Mouse (Mus musculus): Measurements from ENCODE around the gene Ddx54. TPM values are rescaled to one million over a fixed set of nuclear protein-coding genes. Genes with fewer than 3 reads are reported as not detected.

Gene Ddx54
- polyA plus RNA-seq, 1 experiment from 2014 or later = 16.2 TPM

- Histone ChIP-seq H3K36me3 (replicated peaks) (peaks cover 29% of the 10 kb centered on the region), H3K4me1 (replicated peaks) (peaks cover 77% of the 10 kb centered on the region), H3K27ac (replicated peaks) (no peak overlapping the region; the same call in 1 of the 2 replicates), H3K27me3 (no peaks in the 10 kb centered on the region), H3K9me3 (replicated peaks) (no peaks in the 10 kb centered on the region), H3K4me2 (no peak overlapping the region), H3K4me3 (replicated peaks) (no peak overlapping the region), H3K9ac (no peak overlapping the region)
- WGBS (ENCODE audit: insufficient replicate concordance) = 86% methylated on average over 3 of the region's 3 CpGs
- ATAC-seq (ENCODE audit: insufficient read depth) = no peak
Measured at GRCm38 (mm10) chr5:120569791-120570190, 42.7 kb upstream of the Ddx54 start.

- Histone ChIP-seq H3K27ac (replicated peaks) (no peak overlapping the region; the same call in 1 of the 2 replicates), H3K27me3 (no peaks in the 10 kb centered on the region), H3K9ac (no peak overlapping the region), H3K9me3 (replicated peaks) (no peaks in the 10 kb centered on the region), H3K4me3 (replicated peaks) (no peak overlapping the region), H3K36me3 (replicated peaks) (peaks cover 32% of the 10 kb centered on the region), H3K4me2 (no peak overlapping the region), H3K4me1 (replicated peaks) (peaks cover 82% of the 10 kb centered on the region)
- 62% methylated on average over 11 of the region's 11 CpGs for WGBS (ENCODE audit: insufficient replicate concordance)
- no peak for ATAC-seq (ENCODE audit: insufficient read depth)
Measured at GRCm38 (mm10) chr5:120570289-120570897, 42.1 kb upstream of the Ddx54 start.

- Histone ChIP-seq H3K9ac (no peak overlapping the region), H3K36me3 (replicated peaks) (peaks cover 30% of the 10 kb centered on the region), H3K4me2 (no peak overlapping the region), H3K4me3 (replicated peaks) (no peak overlapping the region), H3K4me1 (replicated peaks) (peaks cover 81% of the 10 kb centered on the region), H3K9me3 (replicated peaks) (no peaks in the 10 kb centered on the region), H3K27me3 (no peaks in the 10 kb centered on the region), H3K27ac (replicated peaks) (no peak overlapping the region)
- WGBS (ENCODE audit: insufficient replicate concordance) = 80% methylated on average over 14 of the region's 14 CpGs
- ATAC-seq (ENCODE audit: insufficient read depth) = no peak
Measured at GRCm38 (mm10) chr5:120571056-120571740, 41.3 kb upstream of the Ddx54 start.

- H3K9me3 ChIP-seq (replicated peaks) = no peaks in the 10 kb centered on the region
- WGBS (ENCODE audit: insufficient replicate concordance) = 68% methylated on average over 10 of the region's 10 CpGs
- no peak overlapping the region; the same call in 1 of the 2 replicates for H3K27ac ChIP-seq (replicated peaks)
- no peak overlapping the region for H3K4me3 ChIP-seq (replicated peaks)
- H3K27me3 ChIP-seq = no peaks in the 10 kb centered on the region
- H3K4me1 ChIP-seq (replicated peaks) = peaks cover 81% of the 10 kb centered on the region
- ATAC-seq (ENCODE audit: insufficient read depth) = no peak
- H3K36me3 ChIP-seq (replicated peaks) = peaks cover 26% of the 10 kb centered on the region
- no peak overlapping the region for H3K9ac ChIP-seq
- H3K4me2 ChIP-seq = no peak overlapping the region
Measured at GRCm38 (mm10) chr5:120574469-120575063, 38.0 kb upstream of the Ddx54 start.

DNA sequence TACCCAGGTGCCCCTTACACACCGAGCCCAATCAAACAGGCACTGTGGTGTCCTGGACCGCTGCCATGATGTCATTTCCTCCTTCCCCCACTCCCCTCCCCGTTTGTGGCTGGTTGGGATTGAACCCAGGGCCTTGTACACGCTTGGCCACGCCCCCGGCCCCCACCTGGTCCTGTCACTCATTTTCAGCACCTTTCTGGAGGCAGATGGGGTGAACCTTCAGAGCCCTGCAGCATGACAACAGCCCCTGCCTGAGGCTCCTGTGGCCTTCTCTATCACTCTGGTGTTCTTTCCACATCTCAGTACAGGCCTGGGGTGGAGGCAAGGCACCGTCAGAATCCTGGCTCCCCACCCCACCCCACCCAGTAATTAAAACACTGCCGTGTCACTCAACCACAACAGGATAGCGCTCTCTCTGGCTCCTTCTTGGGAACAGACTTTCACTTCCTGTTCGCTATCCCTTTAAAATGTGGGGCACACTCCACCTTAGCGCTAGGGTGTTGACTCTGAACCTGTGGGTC is 35.7 kb upstream of the Ddx54 start:
- peak overlapping the region; percentile 72 for H3K4me2 ChIP-seq
- peak overlapping the region; percentile 33 for H3K9ac ChIP-seq
- H3K27me3 ChIP-seq = no peaks in the 10 kb centered on the region
- no peaks in the 10 kb centered on the region for H3K9me3 ChIP-seq (replicated peaks)
- H3K4me1 ChIP-seq (replicated peaks) = peaks cover 73% of the 10 kb centered on the region
- H3K36me3 ChIP-seq (replicated peaks) = peaks cover 45% of the 10 kb centered on the region
- peak overlapping the region; percentile 97 for H3K27ac ChIP-seq (replicated peaks)
- H3K4me3 ChIP-seq (replicated peaks) = 0 out of 2 replicates have a peak overlapping the region, but pooled peaks have one; percentile 4
- ATAC-seq (ENCODE audit: insufficient read depth) = peak; percentile 79
- WGBS (ENCODE audit: insufficient replicate concordance) = 39% methylated on average over 11 of the region's 11 CpGs

DNA sequence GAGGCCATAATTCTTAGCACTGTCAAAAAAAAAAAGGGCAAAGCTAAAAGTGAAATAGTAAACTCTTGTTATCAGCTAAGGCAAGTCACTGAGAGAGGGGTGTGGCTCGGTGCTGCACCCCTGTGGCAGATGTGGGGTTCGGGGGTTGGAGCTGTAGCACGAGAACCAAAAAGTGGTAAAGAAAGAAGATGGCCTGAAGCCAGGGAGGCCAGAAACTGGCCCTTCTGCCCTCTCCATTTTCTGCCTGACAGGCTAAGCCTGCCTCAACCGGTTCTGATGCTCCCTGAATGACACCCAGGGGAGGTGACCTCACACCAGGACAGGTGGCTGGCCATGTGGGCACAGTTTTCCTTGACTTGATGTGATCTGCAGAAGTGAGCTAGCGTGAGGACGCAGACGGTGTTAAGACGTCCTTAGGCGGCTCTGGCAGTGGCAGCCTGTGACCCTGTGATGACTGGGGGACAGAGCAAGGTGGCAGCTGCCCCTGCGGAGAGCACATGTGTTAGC is 34.6 kb upstream of the Ddx54 start:
- peak overlapping the region; percentile 60 for H3K9ac ChIP-seq
- peaks cover 55% of the 10 kb centered on the region for H3K36me3 ChIP-seq (replicated peaks)
- H3K4me3 ChIP-seq (replicated peaks) = peak overlapping the region; percentile 36
- peak overlapping the region; percentile 97 for H3K27ac ChIP-seq (replicated peaks)
- peak; percentile 76 for ATAC-seq (ENCODE audit: insufficient read depth)
- no peaks in the 10 kb centered on the region for H3K9me3 ChIP-seq (replicated peaks)
- H3K27me3 ChIP-seq = no peaks in the 10 kb centered on the region
- peak overlapping the region; percentile 72 for H3K4me2 ChIP-seq
- WGBS (ENCODE audit: insufficient replicate concordance) = 20% methylated on average over 10 of the region's 10 CpGs
- peaks cover 79% of the 10 kb centered on the region for H3K4me1 ChIP-seq (replicated peaks)

DNA sequence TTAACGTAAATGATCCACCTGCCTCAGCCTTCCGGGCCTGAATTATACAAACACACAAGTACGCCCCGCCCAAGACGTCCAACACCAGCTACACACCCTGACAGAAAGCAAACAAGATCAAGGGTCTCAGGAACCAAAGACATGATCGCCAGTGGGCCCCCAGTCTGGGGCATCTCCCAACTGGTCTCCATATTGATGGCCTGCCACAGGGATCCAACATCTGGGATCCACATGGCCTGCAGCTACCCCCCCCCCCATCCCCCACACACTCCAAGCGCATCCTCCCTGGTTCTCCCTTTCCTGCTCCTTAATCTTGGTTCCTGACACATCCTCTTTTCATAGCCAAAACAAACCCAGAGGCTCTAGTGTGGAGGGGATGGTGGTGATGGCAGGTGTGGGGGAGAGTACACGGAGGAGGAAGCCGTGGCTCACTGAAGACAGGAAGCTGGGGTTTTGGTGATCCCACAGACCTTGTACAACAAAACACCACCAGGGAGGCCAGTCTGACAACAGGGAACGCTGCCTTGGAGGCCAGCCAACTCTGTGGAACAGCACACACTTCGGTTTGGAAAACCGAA is 33.9 kb upstream of the Ddx54 start:
- Histone ChIP-seq H3K4me2 (peak overlapping the region; percentile 72), H3K4me1 (replicated peaks) (peaks cover 84% of the 10 kb centered on the region), H3K27ac (replicated peaks) (peak overlapping the region; percentile 97), H3K27me3 (no peaks in the 10 kb centered on the region), H3K9me3 (replicated peaks) (no peaks in the 10 kb centered on the region), H3K4me3 (replicated peaks) (peak overlapping the region; percentile 36), H3K9ac (peak overlapping the region; percentile 60), H3K36me3 (replicated peaks) (peaks cover 56% of the 10 kb centered on the region)
- peak; percentile 50 for ATAC-seq (ENCODE audit: insufficient read depth)
- WGBS (ENCODE audit: insufficient replicate concordance) = 17% methylated on average over 12 of the region's 12 CpGs

DNA sequence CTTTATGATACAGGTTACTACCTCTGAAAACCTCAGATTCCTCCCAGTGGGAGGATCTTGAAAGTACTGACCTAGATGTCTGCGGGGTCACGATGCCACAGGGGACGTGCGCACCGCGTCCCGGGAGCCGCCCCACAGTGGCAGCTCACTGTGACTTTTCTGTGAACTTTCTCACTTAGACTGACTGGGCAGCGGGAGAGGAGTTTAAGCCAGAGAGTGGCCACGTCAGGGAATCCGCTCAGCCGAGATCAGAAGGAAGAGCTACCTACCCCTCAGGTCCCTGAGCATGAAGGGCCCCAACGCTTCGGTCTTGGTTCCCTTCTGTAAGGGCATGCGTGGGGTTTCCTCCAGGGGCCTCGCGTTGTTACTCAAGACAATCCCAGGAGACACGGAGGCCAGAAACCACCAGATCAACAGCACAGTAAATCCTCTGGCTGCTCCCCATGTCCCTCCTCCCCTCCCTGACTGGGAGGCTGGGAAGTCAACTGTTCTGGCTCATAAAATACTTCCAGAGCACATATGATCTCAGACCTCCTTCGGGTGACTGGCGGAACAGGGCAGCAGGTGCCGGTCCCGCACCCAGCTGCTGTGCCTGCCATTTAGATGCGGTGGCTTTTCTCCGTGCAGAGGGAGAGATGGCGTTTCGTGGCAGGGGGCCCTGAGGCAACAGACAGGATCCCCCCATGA is 33.2 kb upstream of the Ddx54 start:
- Histone ChIP-seq H3K4me3 (replicated peaks) (0 out of 2 replicates have a peak overlapping the region, but pooled peaks have one; percentile 36), H3K27ac (replicated peaks) (peak overlapping the region; percentile 97), H3K36me3 (replicated peaks) (peaks cover 60% of the 10 kb centered on the region), H3K27me3 (no peaks in the 10 kb centered on the region), H3K4me1 (replicated peaks) (peaks cover 85% of the 10 kb centered on the region), H3K9me3 (replicated peaks) (no peaks in the 10 kb centered on the region), H3K4me2 (peak overlapping the region; percentile 72), H3K9ac (peak overlapping the region; percentile 60; the same call in 1 of the 2 replicates)
- WGBS (ENCODE audit: insufficient replicate concordance) = 50% methylated on average over 26 of the region's 26 CpGs
- ATAC-seq (ENCODE audit: insufficient read depth) = no peak

- Histone ChIP-seq H3K4me2 (peak overlapping the region; percentile 72; the same call in 1 of the 2 replicates), H3K9me3 (replicated peaks) (no peaks in the 10 kb centered on the region), H3K36me3 (replicated peaks) (peaks cover 60% of the 10 kb centered on the region), H3K9ac (no peak overlapping the region), H3K27me3 (no peaks in the 10 kb centered on the region), H3K4me1 (replicated peaks) (peaks cover 85% of the 10 kb centered on the region), H3K27ac (replicated peaks) (peak overlapping the region; percentile 97), H3K4me3 (replicated peaks) (no peak overlapping the region)
- ATAC-seq (ENCODE audit: insufficient read depth) = no peak
- 88% methylated on average over 26 of the region's 26 CpGs for WGBS (ENCODE audit: insufficient replicate concordance)
Measured at GRCm38 (mm10) chr5:120579898-120580626, 32.5 kb upstream of the Ddx54 start.

- Histone ChIP-seq H3K27ac (replicated peaks) (peak overlapping the region; percentile 19; the same call in 1 of the 2 replicates), H3K4me2 (no peak overlapping the region), H3K27me3 (no peaks in the 10 kb centered on the region), H3K36me3 (replicated peaks) (peaks cover 66% of the 10 kb centered on the region), H3K4me1 (replicated peaks) (peaks cover 86% of the 10 kb centered on the region), H3K9me3 (replicated peaks) (no peaks in the 10 kb centered on the region), H3K4me3 (replicated peaks) (no peak overlapping the region), H3K9ac (no peak overlapping the region)
- WGBS (ENCODE audit: insufficient replicate concordance) = 78% methylated on average over 9 of the region's 9 CpGs
- no peak for ATAC-seq (ENCODE audit: insufficient read depth)
Measured at GRCm38 (mm10) chr5:120582002-120582401, 30.5 kb upstream of the Ddx54 start.
